Mouse (Mus musculus): Measurements from ENCODE around the gene Hsd11b2. TPM values are rescaled to one million over a fixed set of nuclear protein-coding genes. Genes with fewer than 3 reads are reported as not detected.
"Not testable (repeated sequence)": the region's sequence is repeated elsewhere in the genome, so short reads cannot be mapped to it uniquely, and the experiment has no call there.

The Hsd11b2 gene
- polyA plus RNA-seq, 1 experiment from 2014 or later = 1.7 TPM

GRCm38 (mm10) chr8:105550083-105550482 lies 31.5 kb downstream of the Hsd11b2 start:
- Histone ChIP-seq H3K9me3 (no peaks in the 10 kb centered on the region), H3K4me2 (replicated peaks) (no peak overlapping the region), H3K9ac (replicated peaks) (no peak overlapping the region), H3K36me3 (no peaks in the 10 kb centered on the region; the same call in 1 of the 2 replicates), H3K27ac (replicated peaks) (no peak overlapping the region), H3K27me3 (no peaks in the 10 kb centered on the region), H3K4me1 (0 out of 2 replicates have a peak, but pooled peaks cover under 1% of the 10 kb centered on the region), H3K4me3 (no peak overlapping the region)
- WGBS = 82% methylated on average over 2 of the region's 2 CpGs
- ATAC-seq (replicated peaks) = no peak

GRCm38 (mm10) chr8:105552032-105552431 lies 33.5 kb downstream of the Hsd11b2 start:
- Histone ChIP-seq H3K4me3 (no peak overlapping the region), H3K4me2 (replicated peaks) (no peak overlapping the region), H3K9me3 (no peaks in the 10 kb centered on the region), H3K4me1 (no peaks in the 10 kb centered on the region), H3K27me3 (no peaks in the 10 kb centered on the region), H3K9ac (replicated peaks) (no peak overlapping the region), H3K27ac (replicated peaks) (no peak overlapping the region), H3K36me3 (no peaks in the 10 kb centered on the region; the same call in 1 of the 2 replicates)
- WGBS = 96% methylated on average over 2 of the region's 2 CpGs
- no peak for ATAC-seq (replicated peaks)

- Histone ChIP-seq H3K9ac (replicated peaks) (no peak overlapping the region), H3K4me3 (no peak overlapping the region), H3K4me1 (no peaks in the 10 kb centered on the region), H3K27ac (replicated peaks) (no peak overlapping the region), H3K36me3 (no peaks in the 10 kb centered on the region; the same call in 1 of the 2 replicates), H3K27me3 (no peaks in the 10 kb centered on the region), H3K9me3 (no peaks in the 10 kb centered on the region), H3K4me2 (replicated peaks) (no peak overlapping the region)
- ATAC-seq (replicated peaks) = no peak
- WGBS = 78% methylated on average over 1 of the region's 1 CpGs
Measured at GRCm38 (mm10) chr8:105552824-105553223, 34.3 kb downstream of the Hsd11b2 start.

GRCm38 (mm10) chr8:105554087-105554486 lies 35.5 kb downstream of the Hsd11b2 start:
- Histone ChIP-seq H3K27ac (replicated peaks) (no peak overlapping the region), H3K36me3 (no peaks in the 10 kb centered on the region; the same call in 1 of the 2 replicates), H3K27me3 (no peaks in the 10 kb centered on the region), H3K4me2 (replicated peaks) (no peak overlapping the region), H3K4me1 (no peaks in the 10 kb centered on the region), H3K9ac (replicated peaks) (no peak overlapping the region), H3K4me3 (no peak overlapping the region), H3K9me3 (no peaks in the 10 kb centered on the region)
- no peak for ATAC-seq (replicated peaks)

GRCm38 (mm10) chr8:105555230-105555629 lies 36.7 kb downstream of the Hsd11b2 start:
- Histone ChIP-seq H3K4me3 (no peak overlapping the region), H3K4me2 (replicated peaks) (no peak overlapping the region), H3K36me3 (peaks cover 4% of the 10 kb centered on the region; the same call in 1 of the 2 replicates), H3K27ac (replicated peaks) (no peak overlapping the region), H3K9me3 (no peaks in the 10 kb centered on the region), H3K27me3 (no peaks in the 10 kb centered on the region), H3K9ac (replicated peaks) (no peak overlapping the region), H3K4me1 (no peaks in the 10 kb centered on the region)
- WGBS = 72% methylated on average over 3 of the region's 3 CpGs
- ATAC-seq (replicated peaks) = no peak

- H3K27ac ChIP-seq (replicated peaks) = no peak overlapping the region
- H3K36me3 ChIP-seq = peaks cover 4% of the 10 kb centered on the region; the same call in 1 of the 2 replicates
- H3K4me2 ChIP-seq (replicated peaks) = no peak overlapping the region
- H3K9me3 ChIP-seq = no peaks in the 10 kb centered on the region
- H3K9ac ChIP-seq (replicated peaks) = no peak overlapping the region
- H3K4me1 ChIP-seq = peaks cover 37% of the 10 kb centered on the region
- H3K4me3 ChIP-seq = no peak overlapping the region
- H3K27me3 ChIP-seq = no peaks in the 10 kb centered on the region
- ATAC-seq (replicated peaks) = no peak
- 80% methylated on average over 3 of the region's 3 CpGs for WGBS
Measured at GRCm38 (mm10) chr8:105562863-105563262, 44.3 kb downstream of the Hsd11b2 start.

- Histone ChIP-seq H3K4me3 (no peak overlapping the region), H3K27ac (replicated peaks) (no peak overlapping the region), H3K36me3 (peaks cover 4% of the 10 kb centered on the region; the same call in 1 of the 2 replicates), H3K9me3 (no peaks in the 10 kb centered on the region), H3K4me1 (peaks cover 37% of the 10 kb centered on the region), H3K9ac (replicated peaks) (no peak overlapping the region), H3K4me2 (replicated peaks) (no peak overlapping the region), H3K27me3 (no peaks in the 10 kb centered on the region)
- no peak for ATAC-seq (replicated peaks)
- 82% methylated on average over 1 of the region's 1 CpGs for WGBS
Measured at GRCm38 (mm10) chr8:105563871-105564270, 45.3 kb downstream of the Hsd11b2 start.

GRCm38 (mm10) chr8:105564573-105565229 lies 46.1 kb downstream of the Hsd11b2 start:
- Histone ChIP-seq H3K4me2 (replicated peaks) (peak overlapping the region; percentile 66), H3K9ac (replicated peaks) (peak overlapping the region; percentile 80; the same call in 1 of the 2 replicates), H3K4me3 (peak overlapping the region; percentile 75), H3K4me1 (peaks cover 37% of the 10 kb centered on the region)
- H3K27me3 ChIP-seq; H3K9me3 ChIP-seq; H3K36me3 ChIP-seq; ATAC-seq (replicated peaks); H3K27ac ChIP-seq (replicated peaks): not testable (repeated sequence)
- WGBS = 84% methylated on average over 9 of the region's 9 CpGs

GRCm38 (mm10) chr8:105565401-105565881 lies 46.9 kb downstream of the Hsd11b2 start:
- WGBS = under 1% methylated on average over 31 of the region's 31 CpGs
- peak; percentile 84 for ATAC-seq (replicated peaks)

GRCm38 (mm10) chr8:105565952-105566702 lies 47.6 kb downstream of the Hsd11b2 start, which contains the start of gene Atp6v0d1:
Gene Atp6v0d1, minus strand, starts transcription at chr8:105566047.
- H3K4me3 ChIP-seq = peak within 1 kb of the TSS; percentile 75
- H3K4me2 ChIP-seq (replicated peaks) = peak within 1 kb of the TSS; percentile 66
- ATAC-seq (replicated peaks) = peak; percentile 99
- H3K36me3 ChIP-seq = no peaks in the 10 kb centered on the region
- H3K9me3 ChIP-seq = no peaks in the 10 kb centered on the region
- 2% methylated on average over 53 of the region's 53 CpGs for WGBS
- peak within 1 kb of the TSS; percentile 80 for H3K9ac ChIP-seq (replicated peaks)
- H3K4me1 ChIP-seq = peaks cover 37% of the 10 kb centered on the region
- H3K27ac ChIP-seq (replicated peaks) = peak within 1 kb of the TSS; percentile 84
- no peaks in the 10 kb centered on the region for H3K27me3 ChIP-seq

More at GRCm38 (mm10) chr8:105565401-105565881, 46.9 kb downstream of the Hsd11b2 start:
- Histone ChIP-seq H3K4me1 (peaks cover 37% of the 10 kb centered on the region), H3K27me3 (no peaks in the 10 kb centered on the region), H3K4me2 (replicated peaks) (peak overlapping the region; percentile 66), H3K36me3 (no peaks in the 10 kb centered on the region), H3K9ac (replicated peaks) (peak overlapping the region; percentile 80), H3K9me3 (no peaks in the 10 kb centered on the region), H3K27ac (replicated peaks) (peak overlapping the region; percentile 84), H3K4me3 (peak overlapping the region; percentile 75)

- Histone ChIP-seq H3K4me1 (peaks cover 37% of the 10 kb centered on the region), H3K4me3 (peak overlapping the region; percentile 75), H3K9me3 (no peaks in the 10 kb centered on the region), H3K27me3 (no peaks in the 10 kb centered on the region), H3K36me3 (no peaks in the 10 kb centered on the region), H3K27ac (replicated peaks) (peak overlapping the region; percentile 48; the same call in 1 of the 2 replicates), H3K9ac (replicated peaks) (peak overlapping the region; percentile 80), H3K4me2 (replicated peaks) (peak overlapping the region; percentile 66)
- WGBS = 28% methylated on average over 27 of the region's 27 CpGs
- ATAC-seq (replicated peaks) = peak; percentile 10
Measured at GRCm38 (mm10) chr8:105566703-105567595, 48.4 kb downstream of the Hsd11b2 start.

Measured in forebrain, embryonic 15.5 days (tissue).